Mouse (Mus musculus) intestine, embryonic 16.5 days (tissue): ENCODE measurements around the gene Angptl2. TPM values are rescaled to one million over a fixed set of nuclear protein-coding genes. Genes with fewer than 3 reads are reported as not detected.

Experiments
- ATAC-seq: fragments of 200-750 bp; cut with Nextera tagmentation; 2 replicates; pipeline ENCODE4 v1.8.0; 2017; ENCODE audit warnings: moderate TSS enrichment, moderate library complexity
- H3K27ac ChIP-seq: fragments of 300-500 bp; sonication (generic); 2 replicates; pipeline ENCODE4 v1.5.1; 2014; ENCODE audit warnings: mild to moderate bottlenecking, low read length
- H3K27me3 ChIP-seq: fragments of 300-500 bp; sonication (generic); replicated peaks from 2 replicates; pipeline ENCODE4 v1.6.1; 2014; ENCODE audit warnings: low read length, control low read depth, mixed read lengths; ENCODE audit not compliant: control insufficient read depth, insufficient read depth
- H3K36me3 ChIP-seq: fragments of 300-500 bp; sonication (generic); 2 replicates; pipeline ENCODE4 v1.6.1; 2014; ENCODE audit warnings: low read length, control low read depth; ENCODE audit not compliant: control insufficient read depth, insufficient read depth
- H3K4me1 ChIP-seq: fragments of 300-500 bp; sonication (generic); 2 replicates; pipeline ENCODE4 v1.6.1; 2014; ENCODE audit warnings: low read length, control low read depth, mixed read lengths; ENCODE audit not compliant: control insufficient read depth, insufficient read depth
- H3K4me2 ChIP-seq: fragments of 300-500 bp; sonication (generic); 2 replicates; pipeline ENCODE4 v1.6.1; 2014; ENCODE audit warnings: low read depth, low read length, control low read depth
- H3K4me3 ChIP-seq: fragments of 300-500 bp; sonication (generic); 2 replicates; pipeline ENCODE4 v1.5.1; 2014; ENCODE audit warnings: mild to moderate bottlenecking, low read length
- H3K9ac ChIP-seq: fragments of 300-500 bp; sonication (generic); 2 replicates; pipeline ENCODE4 v1.6.1; 2014; ENCODE audit warnings: low read depth, low read length
- H3K9me3 ChIP-seq: fragments of 300-500 bp; sonication (generic); 2 replicates; pipeline ENCODE4 v1.6.1; 2016; ENCODE audit warnings: low read length, control low read depth; ENCODE audit not compliant: control insufficient read depth
- WGBS: fragments of 180-500 bp; shearing (Covaris S2); extraction: QIAGEN DNeasy Blood & Tissue Kit; methylation state at CpG from one replicate; pipeline ENCODE4 v1.1.7; 2014; 5-methylcytosine and 5-hydroxymethylcytosine counted together
- polyA plus RNA-seq: library from polyadenylated mRNA; unstranded; fragments of >200 nt; fragmentation: Nextera tagmentation; extraction: Ambion mirVana; gene quantifications from 2 replicates; pipeline ENCODE4 v1.2.1, GENCODE M21; 2015

Angptl2 gene
- polyA plus RNA-seq, 1 experiment from 2014 or later: 41.6 TPM

DNA sequence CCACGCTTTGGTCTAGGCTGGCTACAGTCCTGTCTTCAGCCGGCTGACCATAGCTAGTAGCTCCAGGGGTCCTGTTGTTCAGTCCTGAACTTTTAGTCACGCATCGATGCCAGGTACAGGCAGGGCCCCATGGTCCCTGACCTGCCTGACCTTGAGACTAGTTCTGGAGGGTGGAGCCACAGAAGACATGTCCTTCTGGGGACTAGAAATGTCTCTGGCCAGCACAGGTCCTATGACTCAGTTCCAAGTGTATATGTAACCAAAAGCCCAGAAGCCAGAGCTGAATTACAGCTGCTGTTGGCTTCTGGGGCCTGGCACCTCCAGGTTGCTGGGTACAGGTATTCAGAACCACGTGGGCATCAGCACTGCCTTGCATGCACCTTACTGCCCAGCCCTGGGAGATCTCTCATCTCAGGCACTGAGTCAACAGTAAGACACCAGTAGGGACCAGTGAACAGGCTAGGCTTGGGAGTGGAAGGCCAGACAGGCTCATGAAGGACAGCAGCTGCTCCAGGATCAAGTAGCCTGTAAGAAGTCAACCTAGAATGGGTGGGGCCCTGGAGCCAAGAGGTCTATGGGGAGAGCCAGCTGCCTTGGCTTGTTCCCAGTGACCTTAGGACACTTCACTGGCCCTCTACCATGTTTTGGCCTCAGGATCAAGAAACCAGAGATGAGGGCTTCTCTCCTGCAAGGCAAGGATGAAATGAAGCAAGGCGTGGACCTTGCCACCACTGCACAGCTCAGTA is 26.8 kb upstream of the Angptl2 start:
- Histone ChIP-seq H3K4me3 (no peak overlapping the region), H3K4me2 (no peak overlapping the region), H3K9ac (no peak overlapping the region), H3K27ac (no peak overlapping the region), H3K9me3 (no peaks in the 10 kb centered on the region), H3K36me3 (no peaks in the 10 kb centered on the region), H3K27me3 (no peaks in the 10 kb centered on the region), H3K4me1 (peaks cover 7% of the 10 kb centered on the region)
- 84% methylated on average over 6 of the region's 6 CpGs for WGBS
- ATAC-seq: no peak

DNA sequence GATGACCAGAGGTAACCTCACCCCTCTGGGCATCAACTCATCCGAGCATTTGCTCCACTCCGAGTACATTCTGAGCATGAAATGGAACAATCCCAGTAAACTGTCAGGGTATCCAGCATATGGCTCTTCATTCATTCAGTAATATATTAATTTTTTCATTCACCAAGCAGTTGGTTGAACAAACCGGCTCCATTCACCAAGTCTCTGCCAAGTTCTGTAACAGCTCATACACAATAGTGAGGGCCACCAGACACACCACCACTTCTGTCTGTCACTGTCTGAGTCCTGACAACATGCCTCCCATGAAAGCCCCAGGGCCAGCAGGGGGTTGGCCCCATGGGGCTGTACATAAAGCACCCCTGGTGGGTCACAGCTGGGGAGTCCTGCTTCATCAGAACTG is 25.9 kb upstream of the Angptl2 start:
- 85% methylated on average over 3 of the region's 3 CpGs for WGBS
- no peak overlapping the region for H3K4me3 ChIP-seq
- no peak overlapping the region for H3K9ac ChIP-seq
- no peak overlapping the region for H3K4me2 ChIP-seq
- no peaks in the 10 kb centered on the region for H3K36me3 ChIP-seq
- no peak for ATAC-seq
- H3K27me3 ChIP-seq: no peaks in the 10 kb centered on the region
- no peak overlapping the region for H3K27ac ChIP-seq
- no peaks in the 10 kb centered on the region for H3K9me3 ChIP-seq
- H3K4me1 ChIP-seq: peaks cover 5% of the 10 kb centered on the region; the same call in 1 of the 2 replicates

DNA sequence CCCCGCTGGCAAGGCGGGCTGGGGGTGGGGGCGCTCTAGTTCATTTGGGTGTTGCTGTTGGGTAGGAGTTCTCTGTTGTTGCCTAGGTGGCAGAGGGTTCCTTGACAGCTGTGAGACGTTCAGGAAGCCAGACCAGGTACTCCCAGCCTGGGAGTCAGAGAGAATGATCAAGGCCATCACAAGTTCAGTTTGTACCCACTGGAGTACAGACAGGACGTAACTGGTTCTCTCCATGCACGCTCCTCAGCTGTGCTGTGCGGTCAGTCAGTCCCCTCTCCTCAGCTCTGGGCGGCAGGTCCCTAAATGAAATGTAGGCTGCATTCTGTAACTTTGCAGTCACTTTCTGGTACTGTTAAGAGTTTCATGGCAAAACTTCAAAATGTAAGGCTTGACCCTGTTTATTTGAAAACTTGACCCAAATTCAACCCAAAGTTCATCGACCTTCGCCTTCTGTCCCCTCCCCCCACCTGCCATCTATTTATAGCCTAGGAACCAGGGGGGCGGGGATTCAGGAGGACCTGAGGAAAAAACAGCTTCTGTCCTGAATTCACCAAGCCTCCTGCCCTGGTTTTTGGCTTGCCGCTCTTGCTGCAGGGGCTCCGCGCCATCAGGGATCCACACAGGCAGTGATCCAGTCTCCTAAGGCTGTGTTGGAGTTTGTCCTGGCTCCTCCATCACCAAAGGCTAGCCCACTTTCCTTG is 15.4 kb upstream of the Angptl2 start:
- no peaks in the 10 kb centered on the region for H3K9me3 ChIP-seq
- no peak overlapping the region for H3K27ac ChIP-seq
- H3K36me3 ChIP-seq: no peaks in the 10 kb centered on the region
- H3K27me3 ChIP-seq: no peaks in the 10 kb centered on the region
- no peak; the same call in 1 of the 2 replicates for ATAC-seq
- no peak overlapping the region for H3K4me2 ChIP-seq
- H3K4me3 ChIP-seq: no peak overlapping the region
- peaks cover 13% of the 10 kb centered on the region for H3K4me1 ChIP-seq
- no peak overlapping the region for H3K9ac ChIP-seq
- 68% methylated on average over 14 of the region's 14 CpGs for WGBS

DNA sequence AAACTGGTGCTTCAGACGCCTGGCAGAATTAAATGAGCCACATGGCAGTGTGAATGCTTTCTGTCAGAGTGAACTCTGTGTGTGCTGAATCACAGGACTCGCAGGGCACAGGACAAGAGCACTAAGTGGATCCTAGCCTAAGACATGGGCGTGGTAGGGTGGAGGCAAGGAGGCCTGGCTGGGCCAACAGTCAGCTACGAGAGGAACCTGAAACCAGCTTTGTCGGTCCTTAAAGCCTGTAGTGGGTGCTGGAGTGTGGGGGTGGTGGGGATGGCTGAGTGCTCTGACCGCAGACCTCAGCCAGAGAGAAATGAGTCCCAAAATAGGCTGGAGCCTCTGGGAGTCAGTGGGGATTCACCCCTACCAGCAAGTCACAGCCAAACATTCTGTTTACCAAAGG is 12.6 kb upstream of the Angptl2 start:
- no peak overlapping the region for H3K4me3 ChIP-seq
- no peak overlapping the region for H3K9ac ChIP-seq
- WGBS: 39% methylated on average over 6 of the region's 6 CpGs
- H3K4me1 ChIP-seq: peaks cover 27% of the 10 kb centered on the region
- no peaks in the 10 kb centered on the region for H3K27me3 ChIP-seq
- H3K27ac ChIP-seq: no peak overlapping the region
- H3K9me3 ChIP-seq: no peaks in the 10 kb centered on the region
- no peaks in the 10 kb centered on the region for H3K36me3 ChIP-seq
- no peak for ATAC-seq
- H3K4me2 ChIP-seq: no peak overlapping the region

DNA sequence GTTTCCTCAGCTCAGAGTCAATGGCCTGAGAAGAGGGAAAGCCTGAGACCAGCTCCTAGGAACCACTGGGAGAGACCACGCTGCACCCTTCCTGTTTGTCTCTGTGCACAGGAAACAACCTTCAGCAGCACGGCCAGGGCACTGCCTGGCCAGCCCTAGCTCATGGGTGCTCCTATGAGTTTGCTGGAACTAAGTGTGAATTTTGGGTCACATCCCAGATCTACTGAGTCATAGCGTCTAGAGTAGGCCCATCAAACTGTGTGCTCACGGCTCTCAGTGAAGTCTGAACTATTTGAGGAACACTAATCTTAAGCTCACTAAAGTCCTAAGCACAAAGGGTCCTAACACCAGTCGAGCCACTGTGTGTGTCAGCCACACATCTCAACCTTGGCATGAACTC is 10.9 kb upstream of the Angptl2 start:
- WGBS: 79% methylated on average over 5 of the region's 5 CpGs
- ATAC-seq: no peak
- H3K9ac ChIP-seq: no peak overlapping the region
- H3K36me3 ChIP-seq: no peaks in the 10 kb centered on the region
- no peak overlapping the region for H3K4me3 ChIP-seq
- H3K27ac ChIP-seq: no peak overlapping the region; the same call in 1 of the 2 replicates
- no peaks in the 10 kb centered on the region for H3K27me3 ChIP-seq
- H3K9me3 ChIP-seq: no peaks in the 10 kb centered on the region
- no peak overlapping the region for H3K4me2 ChIP-seq
- H3K4me1 ChIP-seq: peaks cover 27% of the 10 kb centered on the region

DNA sequence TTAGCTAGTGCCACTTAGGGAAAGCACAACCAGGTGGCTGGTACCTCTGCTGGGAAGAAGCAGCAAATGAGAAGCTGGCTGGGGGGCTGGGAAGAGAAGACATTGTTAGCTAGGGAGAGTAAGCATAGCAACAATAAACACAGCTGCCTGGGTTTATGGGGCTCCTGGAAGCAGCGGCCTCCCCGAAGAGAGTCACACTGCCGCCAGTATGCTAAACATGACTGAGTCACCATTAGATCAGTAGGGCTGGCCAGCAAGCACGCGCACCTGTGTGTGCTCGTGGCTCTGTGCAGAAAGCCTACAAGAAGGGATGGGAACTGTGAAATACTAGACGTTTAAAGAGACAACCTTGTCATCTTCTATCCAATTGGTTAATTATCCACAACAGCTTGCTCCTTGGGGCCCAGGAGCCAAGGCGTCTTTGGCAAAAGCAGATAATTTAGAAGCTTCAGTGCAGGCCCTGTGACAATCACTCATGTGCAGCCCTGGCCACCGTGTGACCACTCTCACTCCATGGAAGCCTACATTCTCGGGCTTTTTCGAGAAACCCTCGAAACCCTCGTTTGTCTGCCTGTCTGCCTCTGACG is 9.8 kb upstream of the Angptl2 start:
- H3K27ac ChIP-seq: peak overlapping the region; percentile 40; the same call in 1 of the 2 replicates
- 35% methylated on average over 14 of the region's 14 CpGs for WGBS
- peak; percentile 61 for ATAC-seq

DNA sequence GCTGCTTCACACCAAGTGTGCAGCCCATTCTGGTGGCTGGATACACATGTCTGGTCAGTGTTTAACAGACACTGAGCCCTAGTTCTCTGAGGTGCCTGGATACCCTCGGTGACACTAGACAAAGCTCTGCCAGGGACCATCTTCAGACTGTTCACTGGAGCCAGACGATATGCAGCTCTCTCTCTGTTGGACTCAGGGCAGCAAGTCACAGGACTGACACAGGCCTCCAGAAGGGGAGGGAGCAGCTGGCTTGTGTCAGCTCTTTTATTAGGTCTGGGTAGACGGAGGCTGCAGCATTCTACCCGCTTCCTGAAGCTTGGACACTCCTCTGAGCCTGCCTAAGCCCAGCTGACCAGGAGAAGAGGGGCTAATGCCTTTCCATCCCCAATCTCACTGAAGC is 8.8 kb upstream of the Angptl2 start:
- ATAC-seq: peak; percentile 13; the same call in 1 of the 2 replicates
- peaks cover 23% of the 10 kb centered on the region for H3K4me1 ChIP-seq
- H3K4me3 ChIP-seq: no peak overlapping the region
- H3K9ac ChIP-seq: no peak overlapping the region
- no peaks in the 10 kb centered on the region for H3K27me3 ChIP-seq
- H3K9me3 ChIP-seq: no peaks in the 10 kb centered on the region
- no peaks in the 10 kb centered on the region for H3K36me3 ChIP-seq
- WGBS: 23% methylated on average over 4 of the region's 4 CpGs
- H3K27ac ChIP-seq: peak overlapping the region; percentile 16; the same call in 1 of the 2 replicates
- H3K4me2 ChIP-seq: no peak overlapping the region

More for the DNA sequence above, 9.8 kb upstream of the Angptl2 start:
- Histone ChIP-seq H3K36me3 (no peaks in the 10 kb centered on the region), H3K4me1 (peaks cover 23% of the 10 kb centered on the region), H3K4me2 (no peak overlapping the region), H3K9me3 (no peaks in the 10 kb centered on the region), H3K9ac (0 out of 2 replicates have a peak overlapping the region, but pooled peaks have one; percentile 13), H3K4me3 (no peak overlapping the region), H3K27me3 (no peaks in the 10 kb centered on the region)

DNA sequence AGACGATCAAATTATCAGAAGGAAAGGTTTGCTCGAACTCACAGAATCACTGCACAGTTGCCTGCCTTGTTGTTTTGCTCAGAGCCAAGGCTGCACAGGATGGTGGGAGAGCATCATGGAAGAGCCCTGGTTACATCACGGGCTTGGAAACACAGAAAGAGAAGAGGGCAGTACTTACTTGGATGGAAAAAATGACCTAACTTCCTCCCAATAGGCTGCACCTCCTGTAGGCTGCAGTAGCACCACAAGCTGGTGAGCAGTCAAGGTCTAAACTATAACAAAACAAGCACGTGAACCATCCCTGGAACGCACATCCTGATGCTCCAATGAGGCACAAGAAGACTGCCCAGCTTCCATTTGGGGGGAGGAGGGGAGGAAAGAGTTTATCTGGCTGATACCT is 7.7 kb upstream of the Angptl2 start:
- no peak for ATAC-seq
- Histone ChIP-seq H3K27ac (no peak overlapping the region), H3K4me2 (no peak overlapping the region)

DNA sequence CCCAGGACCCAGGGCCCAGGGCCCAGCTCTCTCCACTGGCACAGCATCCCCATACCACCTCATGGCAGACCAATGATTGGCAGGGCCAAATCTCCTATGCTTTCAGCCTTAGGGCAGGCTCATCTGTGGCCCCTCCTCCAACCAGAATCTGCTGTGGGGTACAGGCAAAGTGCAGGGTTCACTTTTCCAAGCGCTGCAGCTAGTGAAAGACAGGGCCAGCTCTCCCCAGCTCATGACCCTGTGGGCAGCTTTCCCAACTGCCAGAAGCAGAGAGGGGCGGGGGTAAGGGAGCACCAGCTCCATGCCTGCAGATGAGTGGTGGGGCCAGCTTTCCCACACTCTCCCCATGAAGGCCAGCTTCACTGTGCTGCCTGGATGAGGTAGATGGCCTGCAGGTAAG is 5.0 kb upstream of the Angptl2 start:
- WGBS: 77% methylated on average over 2 of the region's 2 CpGs
- H3K9me3 ChIP-seq: no peaks in the 10 kb centered on the region
- no peak overlapping the region for H3K4me3 ChIP-seq
- no peaks in the 10 kb centered on the region for H3K36me3 ChIP-seq
- H3K9ac ChIP-seq: no peak overlapping the region
- no peak for ATAC-seq
- peaks cover 20% of the 10 kb centered on the region for H3K4me1 ChIP-seq
- no peaks in the 10 kb centered on the region for H3K27me3 ChIP-seq
- no peak overlapping the region for H3K27ac ChIP-seq
- no peak overlapping the region for H3K4me2 ChIP-seq

More for the DNA sequence above, 7.7 kb upstream of the Angptl2 start:
- Histone ChIP-seq H3K9me3 (no peaks in the 10 kb centered on the region), H3K4me1 (peaks cover 22% of the 10 kb centered on the region), H3K36me3 (no peaks in the 10 kb centered on the region), H3K9ac (no peak overlapping the region), H3K27me3 (no peaks in the 10 kb centered on the region), H3K4me3 (no peak overlapping the region)
- 81% methylated on average over 5 of the region's 5 CpGs for WGBS
